Mouse (Mus musculus): ENCODE results near the gene Rab38.

Rab38 gene

DNA sequence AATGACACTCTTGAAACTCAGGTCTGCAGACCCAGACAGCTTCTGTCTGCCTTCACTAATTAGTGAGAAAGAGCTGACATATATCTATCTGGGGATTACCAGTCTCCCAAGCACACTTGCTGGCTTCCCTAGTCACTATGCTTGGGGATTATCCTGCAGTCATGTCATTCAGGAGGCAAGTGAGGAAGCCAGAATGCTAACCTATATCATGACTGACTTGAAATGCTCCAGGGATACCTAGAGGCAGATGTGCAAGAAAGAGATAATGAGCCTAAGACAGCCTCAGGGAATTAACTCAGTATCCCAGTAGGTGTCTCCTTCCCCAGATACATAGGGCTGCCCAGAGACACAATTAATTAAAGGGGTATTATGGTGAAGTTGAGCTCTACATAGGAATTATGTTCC lies 106.1 kb downstream of the Rab38 start:
- no peak for DNase-seq

DNA sequence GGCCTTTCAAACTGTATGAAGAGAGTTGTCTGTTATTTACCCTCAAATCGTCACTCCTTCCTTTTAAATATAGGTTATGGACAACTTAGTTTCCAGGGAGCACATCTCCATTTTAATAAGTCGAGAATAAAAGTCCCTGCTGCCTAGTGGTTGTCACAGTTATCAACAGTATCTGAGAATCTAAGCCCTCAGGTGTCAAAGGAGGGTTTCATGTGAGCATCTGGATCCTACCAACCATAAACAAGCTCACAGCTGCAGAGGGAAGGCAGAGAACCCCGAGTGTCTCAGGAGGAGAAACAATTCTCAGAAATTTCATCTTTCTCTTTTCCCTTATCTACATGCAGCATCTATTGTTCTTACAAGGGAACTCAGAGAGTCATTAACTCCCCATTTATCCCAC lies 106.7 kb downstream of the Rab38 start:
- no peak for DNase-seq
